Mouse (Mus musculus) MEL (cell line): Measurements from ENCODE around the gene Fut8. TPM values are rescaled to one million over a fixed set of nuclear protein-coding genes. Genes with fewer than 3 reads are reported as not detected.

Source experiments
- DNase-seq: peaks from one replicate; pipeline ENCODE4 v3.0.0; 2011; ENCODE audit warnings: low read depth, low spot score
- H3K27ac ChIP-seq: 2 replicates; pipeline ENCODE4 v1.5.1; 2012; ENCODE audit warnings: low read depth, mild to moderate bottlenecking, control low read depth, low read length, moderate library complexity; ENCODE audit not compliant: control insufficient read depth
- H3K27me3 ChIP-seq, 2 experiments: fragments of 150-350 bp in 1 of 2; sonication (generic) in 1 of 2; 2 replicates each; pipeline ENCODE4 v1.6.1; 2012; ENCODE audit warnings: low read length in 2 of 2, mild to moderate bottlenecking in 2 of 2, improper control_type of control experiment in 1 of 2, moderate library complexity in 1 of 2; ENCODE audit not compliant: insufficient read depth in 2 of 2, control insufficient read depth in 1 of 2
- H3K36me3 ChIP-seq, 2 experiments: 2 replicates each; pipeline ENCODE4 v1.6.1; 2012 to 2014; ENCODE audit warnings: low read length in 2 of 2, improper control_type of control experiment in 1 of 2, inconsistent platforms in 1 of 2, mild to moderate bottlenecking in 1 of 2; ENCODE audit not compliant: insufficient read depth in 2 of 2, control insufficient read depth in 1 of 2
- H3K4me1 ChIP-seq, 2 experiments: fragments of 150-350 bp in 1 of 2; sonication (generic) in 1 of 2; 2 replicates each; pipeline ENCODE4 v1.6.1; 2012; ENCODE audit warnings: low read length in 2 of 2, improper control_type of control experiment in 1 of 2, mild to moderate bottlenecking in 1 of 2; ENCODE audit not compliant: insufficient read depth in 2 of 2, control insufficient read depth in 1 of 2
- H3K4me3 ChIP-seq, 2 experiments: fragments of 150-350 bp in 1 of 2; sonication (generic) in 1 of 2; 2 replicates each; pipeline ENCODE4 v1.5.1; 2012; ENCODE audit warnings: low read depth in 2 of 2, low read length in 2 of 2, mild to moderate bottlenecking in 2 of 2, moderate library complexity in 2 of 2, control low read depth in 1 of 2, improper control_type of control experiment in 1 of 2; ENCODE audit not compliant: control insufficient read depth in 1 of 2, insufficient read depth in 1 of 2
- H3K79me2 ChIP-seq: 2 replicates; pipeline ENCODE4 v1.6.1; 2012; ENCODE audit warnings: mild to moderate bottlenecking, low read length, moderate library complexity; ENCODE audit not compliant: control insufficient read depth, poor library complexity, insufficient read depth
- H3K9ac ChIP-seq: 2 replicates; pipeline ENCODE4 v1.6.1; 2012; ENCODE audit warnings: low read depth, mild to moderate bottlenecking, control low read depth, low read length, moderate library complexity; ENCODE audit not compliant: control insufficient read depth, poor library complexity, severe bottlenecking
- H3K9me3 ChIP-seq: fragments of 150-350 bp; sonication (generic); replicated peaks from 2 replicates; pipeline ENCODE4 v1.6.1; 2012; ENCODE audit warnings: mild to moderate bottlenecking, low read length, improper control_type of control experiment, moderate library complexity; ENCODE audit not compliant: insufficient read depth
- BHLHE40 ChIP-seq: IDR thresholded peaks from 2 replicates; pipeline ENCODE4 v1.6.1; 2012; ENCODE audit warnings: low read depth, mild to moderate bottlenecking, inconsistent platforms, low read length, improper control_type of control experiment, borderline replicate concordance
- CHD1 ChIP-seq: IDR thresholded peaks from 2 replicates; pipeline ENCODE4 v1.6.1; 2012; ENCODE audit warnings: low read depth, mild to moderate bottlenecking, inconsistent platforms, low read length, improper control_type of control experiment
- CHD2 ChIP-seq: IDR thresholded peaks from 2 replicates; pipeline ENCODE4 v1.6.1; 2011; ENCODE audit warnings: low read length, improper control_type of control experiment
- E2F4 ChIP-seq: IDR thresholded peaks from 2 replicates; pipeline ENCODE4 v1.6.1; 2011; ENCODE audit warnings: low read depth, low read length, improper control_type of control experiment, borderline replicate concordance
- ELF1 ChIP-seq: IDR thresholded peaks from 2 replicates; pipeline ENCODE4 v1.6.1; 2014; ENCODE audit warnings: low read depth, mild to moderate bottlenecking, inconsistent platforms, low read length, improper control_type of control experiment, moderate library complexity
- EP300 ChIP-seq, 2 experiments: IDR thresholded peaks; 2 replicates each; pipeline ENCODE4 v1.6.1; 2011; ENCODE audit warnings: improper control_type of control experiment in 2 of 2, low read length in 2 of 2, low read depth in 1 of 2, mild to moderate bottlenecking in 1 of 2
- ETS1 ChIP-seq: IDR thresholded peaks from 2 replicates; pipeline ENCODE4 v1.6.1; 2012; ENCODE audit warnings: low read depth, mild to moderate bottlenecking, inconsistent platforms, low read length, improper control_type of control experiment, moderate library complexity
- MAFK ChIP-seq: IDR thresholded peaks from 2 replicates; pipeline ENCODE4 v1.6.1; 2011; ENCODE audit warnings: low read depth, mild to moderate bottlenecking, low read length, improper control_type of control experiment, borderline replicate concordance
- MAX ChIP-seq: IDR thresholded peaks from 2 replicates; pipeline ENCODE4 v1.6.1; 2011; ENCODE audit warnings: low read length, improper control_type of control experiment
- MEF2A ChIP-seq: IDR thresholded peaks from 2 replicates; pipeline ENCODE4 v1.6.1; 2014; ENCODE audit warnings: low read depth, mild to moderate bottlenecking, inconsistent platforms, low read length, improper control_type of control experiment; ENCODE audit not compliant: poor library complexity, insufficient replicate concordance, severe bottlenecking; ENCODE audit errors: extremely low read depth
- MXI1 ChIP-seq: IDR thresholded peaks from 2 replicates; pipeline ENCODE4 v1.6.1; 2011; ENCODE audit warnings: mild to moderate bottlenecking, low read depth, low read length, improper control_type of control experiment
- MYB ChIP-seq: IDR thresholded peaks from 2 replicates; pipeline ENCODE4 v1.6.1; 2011; ENCODE audit warnings: mild to moderate bottlenecking, low read depth, low read length, improper control_type of control experiment
- MYC ChIP-seq: IDR thresholded peaks from 2 replicates; pipeline ENCODE4 v1.6.1; 2011; ENCODE audit warnings: low read depth, mild to moderate bottlenecking, low read length, improper control_type of control experiment, moderate library complexity
- POLR2AphosphoS2 ChIP-seq: IDR thresholded peaks from 2 replicates; pipeline ENCODE4 v1.6.1; 2011; ENCODE audit warnings: low read length, improper control_type of control experiment
- RCOR1 ChIP-seq: IDR thresholded peaks from 2 replicates; pipeline ENCODE4 v1.6.1; 2012; ENCODE audit warnings: low read depth, mild to moderate bottlenecking, inconsistent platforms, low read length, improper control_type of control experiment
- TAL1 ChIP-seq: IDR thresholded peaks from 2 replicates; pipeline ENCODE4 v1.6.1; 2012; ENCODE audit warnings: mild to moderate bottlenecking, inconsistent platforms, low read length, moderate library complexity, mixed read lengths
- TBP ChIP-seq: IDR thresholded peaks from 2 replicates; pipeline ENCODE4 v1.8.0; 2011; ENCODE audit warnings: low read depth, low read length, improper control_type of control experiment
- UBTF ChIP-seq: IDR thresholded peaks from 2 replicates; pipeline ENCODE4 v1.6.1; 2012; ENCODE audit warnings: low read depth, mild to moderate bottlenecking, inconsistent platforms, low read length, improper control_type of control experiment, moderate library complexity, borderline replicate concordance; ENCODE audit not compliant: insufficient read depth
- USF1 ChIP-seq: IDR thresholded peaks from 2 replicates; pipeline ENCODE4 v1.6.1; 2014; ENCODE audit warnings: low read depth, mild to moderate bottlenecking, inconsistent platforms, low read length, improper control_type of control experiment, moderate library complexity
- ZMIZ1 ChIP-seq: IDR thresholded peaks from 2 replicates; pipeline ENCODE4 v1.6.1; 2012; ENCODE audit warnings: low read depth, mild to moderate bottlenecking, inconsistent platforms, low read length, improper control_type of control experiment, moderate library complexity
- ZNF384 ChIP-seq: IDR thresholded peaks from 2 replicates; pipeline ENCODE4 v1.6.1; 2012; ENCODE audit warnings: low read depth, mild to moderate bottlenecking, inconsistent platforms, low read length, improper control_type of control experiment
- polyA plus RNA-seq, 2 experiments: library from polyadenylated mRNA; stranded (reverse) in 1 of 2; unstranded in 1 of 2; fragments of >175 nt in 1 of 2; fragments of >200 nt in 1 of 2; gene quantifications; 2 replicates each; pipeline versions ENCODE4 v1.2.1 to v1.2.4; 2012; ENCODE audit warnings: low replicate concordance in 2 of 2, low read depth in 1 of 2; ENCODE audit not compliant: insufficient read length in 2 of 2, insufficient read depth in 1 of 2, missing spikeins in 1 of 2
- total RNA-seq: library from RNA; depleted of rRNA; stranded (reverse); fragments of 300-350 nt; gene quantifications from 2 replicates; pipeline ENCODE4 v1.2.3, GENCODE M21; 2012

The Fut8 gene
- total and polyA plus RNA-seq, 3 experiments, result 61.3 to 90.0 (median 73.7) TPM

DNA sequence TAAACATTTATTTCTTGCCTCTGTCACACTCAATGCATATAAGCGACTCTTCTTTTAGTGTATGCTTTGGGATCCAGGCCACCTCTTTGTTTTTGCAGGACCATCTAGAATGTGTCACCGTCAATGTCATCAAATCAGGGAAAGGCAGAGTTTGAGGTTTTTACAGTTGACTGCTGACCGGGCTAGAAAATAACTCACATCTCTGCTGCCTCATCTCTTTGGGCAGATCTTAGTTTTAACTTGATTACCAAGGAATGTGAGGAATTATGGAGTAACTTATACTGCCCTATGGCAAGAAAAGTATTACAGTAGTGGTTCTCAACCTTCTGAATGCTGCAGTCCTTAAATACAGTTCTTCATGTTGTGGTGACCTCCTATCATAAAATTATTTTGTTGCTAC lies 12.2 kb upstream of the Fut8 start:
- Histone ChIP-seq H3K4me1 (peaks cover 36 to 39% of the 10 kb centered on the region in 2 experiments), H3K36me3 (peaks cover 0 to 56% of the 10 kb centered on the region in 2 experiments; a peak in 2 of 4 replicates), H3K9ac (peak overlapping the region; percentile 61; the same call in 1 of the 2 replicates), H3K4me3 (no peak overlapping the region), H3K27me3 (no peaks in the 10 kb centered on the region), H3K79me2 (peaks cover 5% of the 10 kb centered on the region), H3K27ac (peak overlapping the region; percentile 96), H3K9me3 (no peaks in the 10 kb centered on the region)
- DNase-seq, result peak; percentile 65
- TF ChIP-seq ZMIZ1 (no peak), MYC (0 out of 2 replicates have a peak, but pooled peaks have one; percentile 10), MEF2A (no peak), USF1 (no peak), ETS1 (peak; percentile 36; the same call in 1 of the 2 replicates), EP300 (IDR thresholded peaks at IDR 0.05; ENCODE audit: low read depth in 1 of 2, low read length in 2 of 2) (peak; percentile 26 to 49), CHD1 (0 out of 2 replicates have a peak, but pooled peaks have one; percentile 4), MXI1 (no peak), ZNF384 (no peak), RCOR1 (peak; percentile 30; the same call in 1 of the 2 replicates), MYB (no peak)

- peaks cover 0 to 19% of the 10 kb centered on the region in 2 experiments; a peak in 3 of 4 replicates for H3K36me3 ChIP-seq
- no peaks in the 10 kb centered on the region for H3K27me3 ChIP-seq
- H3K79me2 ChIP-seq, result peaks cover 29% of the 10 kb centered on the region
- TF ChIP-seq USF1 (no peak), POLR2AphosphoS2 (no peak), BHLHE40 (no peak), CHD1 (no peak), ZNF384 (no peak), E2F4 (no peak), TAL1 (no peak), CHD2 (no peak), MAFK (no peak), MAX (no peak), UBTF (no peak), TBP (no peak), ELF1 (no peak), RCOR1 (no peak), ZMIZ1 (no peak), MYC (no peak), MXI1 (no peak)
- no peak for DNase-seq
- peaks cover 6 to 7% of the 10 kb centered on the region in 2 experiments; a peak in 3 of 4 replicates for H3K4me1 ChIP-seq
- no peak overlapping the region for H3K27ac ChIP-seq
- H3K9ac ChIP-seq, result no peak overlapping the region
- H3K4me3 ChIP-seq, result no peak overlapping the region
- no peaks in the 10 kb centered on the region for H3K9me3 ChIP-seq
Measured at GRCm38 (mm10) chr12:77235958-77236357, 2.0 kb upstream of the Fut8 start.
